Comparison of ENCODE assay signal across 16 mouse cellular contexts in the genomic region with DNA sequence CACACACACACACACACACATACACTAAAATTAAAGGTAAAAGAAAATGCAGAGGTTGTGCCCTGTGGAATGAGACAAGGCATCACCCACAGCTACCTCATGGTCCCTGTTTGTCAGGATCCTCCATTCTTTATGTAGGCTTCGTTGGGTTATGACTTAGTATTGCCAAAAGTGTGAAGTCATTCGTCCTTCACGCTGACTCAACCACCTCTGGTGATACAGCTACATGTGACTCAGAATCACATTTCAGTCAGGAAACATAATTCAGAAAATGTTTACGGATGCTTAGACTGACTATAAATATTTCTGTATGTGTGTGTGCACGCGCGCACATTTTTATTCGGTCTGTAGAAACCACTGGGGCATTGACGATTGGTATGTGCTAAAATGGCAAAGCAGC.
"Had no signal": no experiment of that assay in that cellular context is flagged by ENCODE, and none has a peak within 500 bp of the region (broad histone marks: within the 10 kb centered on the region; RNA-seq: fewer than 3 reads in every experiment).

No protein-coding gene starts in this region.

- H3K27ac ChIP-seq: kidney, postnatal 0 days; left cerebral cortex, adult 2 months; limb, embryonic 10.5 days; liver, embryonic 15.5 days; macrophage; midbrain, embryonic 12.5 days; neural tube, embryonic 15.5 days had no signal

- H3K27me3 ChIP-seq: liver, embryonic 15.5 days; midbrain, embryonic 12.5 days; neural tube, embryonic 15.5 days had no signal

- H3K4me3 ChIP-seq: left cerebral cortex, adult 2 months; limb, embryonic 10.5 days; liver, embryonic 15.5 days; midbrain, embryonic 12.5 days; neural tube, embryonic 15.5 days had no signal

- H3K36me3 ChIP-seq: limb, embryonic 10.5 days; liver, embryonic 15.5 days; midbrain, embryonic 12.5 days; neural tube, embryonic 15.5 days had no signal

- H3K4me1 ChIP-seq: liver, embryonic 15.5 days; midbrain, embryonic 12.5 days had no signal

- ATAC-seq: intestine, embryonic 16.5 days; midbrain, embryonic 16.5 days had no signal

- DNase-seq: kidney, adult 9 months; lung, adult 2 months; lung, postnatal 14 days; right cerebral cortex, adult 18-20 months; right cerebral cortex, postnatal 25 days; thymus, postnatal 4 days had no signal

- H3K4me2 ChIP-seq: liver, embryonic 11.5 days; liver, embryonic 15.5 days; midbrain, embryonic 12.5 days; neural tube, embryonic 15.5 days had no signal

- H3K9ac ChIP-seq: liver, embryonic 15.5 days; midbrain, embryonic 12.5 days; neural tube, embryonic 15.5 days had no signal

- H3K9me3 ChIP-seq: limb, embryonic 10.5 days; liver, embryonic 15.5 days; midbrain, embryonic 12.5 days; neural tube, embryonic 15.5 days had no signal
